Mouse (Mus musculus) heart, embryonic 14.5 days (tissue): ENCODE data around the gene Slf2. TPM values are rescaled to one million over a fixed set of nuclear protein-coding genes. Genes with fewer than 3 reads are reported as not detected.

ENCODE experiments used
- ATAC-seq: fragments of 200-750 bp; cut with Nextera tagmentation; 2 replicates; pipeline ENCODE4 v1.8.0; 2017; ENCODE audit warnings: low read depth, moderate TSS enrichment; ENCODE audit not compliant: insufficient number of reproducible peaks, insufficient read depth, low FRiP score
- H3K27ac ChIP-seq, 2 experiments: fragments of 200-500 bp in 1 of 2; fragments of 300-500 bp in 1 of 2; sonication (generic) in 1 of 2; replicated peaks in 1 of 2; 2 replicates each; pipeline ENCODE4 v1.5.1; 2012 to 2014; ENCODE audit warnings: low read depth in 2 of 2, low read length in 2 of 2, control low read depth in 1 of 2, mild to moderate bottlenecking in 1 of 2, mixed read lengths in 1 of 2; ENCODE audit not compliant: control insufficient read depth in 1 of 2, insufficient read depth in 1 of 2
- H3K27me3 ChIP-seq: fragments of 300-500 bp; sonication (generic); 2 replicates; pipeline ENCODE4 v1.6.1; 2014; ENCODE audit warnings: mild to moderate bottlenecking, low read length, control low read depth; ENCODE audit not compliant: control insufficient read depth, insufficient read depth
- H3K36me3 ChIP-seq: fragments of 300-500 bp; sonication (generic); 2 replicates; pipeline ENCODE4 v1.6.1; 2014; ENCODE audit warnings: mild to moderate bottlenecking, control low read depth, low read length, mixed read lengths; ENCODE audit not compliant: control insufficient read depth, insufficient read depth
- H3K4me1 ChIP-seq, 2 experiments: fragments of 200-500 bp in 1 of 2; fragments of 300-500 bp in 1 of 2; sonication (generic) in 1 of 2; 2 replicates each; pipeline ENCODE4 v1.6.1; 2012 to 2014; ENCODE audit warnings: low read length in 2 of 2, control low read depth in 1 of 2, mixed read lengths in 1 of 2; ENCODE audit not compliant: control insufficient read depth in 2 of 2, insufficient read depth in 2 of 2
- H3K4me2 ChIP-seq: fragments of 300-500 bp; sonication (generic); 2 replicates; pipeline ENCODE4 v1.6.1; 2014; ENCODE audit warnings: mild to moderate bottlenecking, low read length
- H3K4me3 ChIP-seq, 2 experiments: fragments of 200-500 bp in 1 of 2; fragments of 300-500 bp in 1 of 2; sonication (generic) in 1 of 2; 2 replicates each; pipeline ENCODE4 v1.5.1; 2012 to 2014; ENCODE audit warnings: low read length in 2 of 2, mild to moderate bottlenecking in 2 of 2, control low read depth in 1 of 2, low read depth in 1 of 2, moderate library complexity in 1 of 2; ENCODE audit not compliant: control insufficient read depth in 1 of 2, insufficient read depth in 1 of 2
- H3K9ac ChIP-seq: fragments of 300-500 bp; sonication (generic); 2 replicates; pipeline ENCODE4 v1.6.1; 2014; ENCODE audit warnings: mild to moderate bottlenecking, low read length
- H3K9me3 ChIP-seq: fragments of 300-500 bp; sonication (generic); 2 replicates; pipeline ENCODE4 v1.6.1; 2016; ENCODE audit warnings: low read length, control low read depth; ENCODE audit not compliant: control insufficient read depth
- WGBS: fragments of 180-500 bp; shearing (Covaris S2); extraction: QIAGEN DNeasy Blood & Tissue Kit; methylation state at CpG from one replicate; pipeline ENCODE4 v1.1.7; 2014; 5-methylcytosine and 5-hydroxymethylcytosine counted together
- polyA plus RNA-seq: library from polyadenylated mRNA; unstranded; fragments of >200 nt; fragmentation: Nextera tagmentation; extraction: Ambion mirVana; gene quantifications from 2 replicates; pipeline ENCODE4 v1.2.1, GENCODE M21; 2014

Gene Slf2
- polyA plus RNA-seq, 1 experiment from 2014 or later: 47.0 TPM

DNA sequence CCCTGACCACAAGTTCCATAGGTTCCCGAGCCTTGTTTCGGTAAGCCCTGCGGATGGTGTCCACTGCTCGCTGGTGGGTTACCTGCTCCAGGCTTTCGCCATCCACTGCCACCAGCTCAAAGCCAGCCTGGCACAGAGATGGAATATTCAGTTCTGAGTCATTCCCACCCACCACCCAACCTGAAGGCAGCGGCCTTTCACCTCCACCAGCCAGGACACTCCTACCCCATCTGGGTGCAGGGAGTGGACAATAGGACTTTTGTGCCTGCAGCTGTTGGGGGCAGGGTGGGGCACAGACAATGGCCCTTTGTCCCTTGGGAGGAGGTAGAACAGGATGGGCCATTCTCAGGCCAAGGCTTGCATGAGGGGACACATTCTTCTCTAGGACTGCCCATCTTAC is 96.9 kb downstream of the Slf2 start:
- Histone ChIP-seq H3K9me3 (no peaks in the 10 kb centered on the region), H3K4me1 (peaks cover 11 to 25% of the 10 kb centered on the region in 2 experiments), H3K27ac (no peak overlapping the region), H3K4me3 (no peak overlapping the region), H3K36me3 (peaks cover 58% of the 10 kb centered on the region), H3K4me2 (no peak overlapping the region), H3K9ac (no peak overlapping the region), H3K27me3 (no peaks in the 10 kb centered on the region)
- WGBS: 83% methylated on average over 6 of the region's 6 CpGs
- ATAC-seq: no peak

DNA sequence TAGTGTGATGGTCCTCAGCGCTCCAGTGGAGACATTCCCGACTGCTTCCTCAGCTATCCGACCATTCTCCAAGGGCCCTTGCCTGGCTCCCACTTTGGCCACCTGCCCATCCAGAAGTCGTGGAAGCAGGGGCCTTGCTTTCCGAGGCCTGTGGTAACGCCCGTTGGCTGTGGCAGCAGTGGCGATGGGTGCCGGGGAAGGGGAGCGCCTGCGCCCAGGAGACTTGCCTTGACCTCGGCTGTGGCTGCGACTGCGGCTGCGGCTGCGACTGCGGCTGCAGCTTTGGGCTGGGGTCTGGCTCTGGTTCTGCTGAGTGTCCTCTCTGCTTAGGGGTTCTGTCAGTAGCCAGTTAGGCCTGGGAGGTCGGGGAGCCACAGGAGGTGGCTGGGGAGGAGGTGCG is 97.8 kb downstream of the Slf2 start:
- H3K9me3 ChIP-seq: no peaks in the 10 kb centered on the region
- H3K4me1 ChIP-seq: peaks cover 13 to 31% of the 10 kb centered on the region in 2 experiments
- 57% methylated on average over 19 of the region's 19 CpGs for WGBS
- no peak overlapping the region for H3K27ac ChIP-seq
- H3K4me2 ChIP-seq: no peak overlapping the region
- H3K9ac ChIP-seq: no peak overlapping the region
- H3K4me3 ChIP-seq: no peak overlapping the region
- ATAC-seq: no peak
- no peaks in the 10 kb centered on the region for H3K27me3 ChIP-seq
- H3K36me3 ChIP-seq: peaks cover 52% of the 10 kb centered on the region

DNA sequence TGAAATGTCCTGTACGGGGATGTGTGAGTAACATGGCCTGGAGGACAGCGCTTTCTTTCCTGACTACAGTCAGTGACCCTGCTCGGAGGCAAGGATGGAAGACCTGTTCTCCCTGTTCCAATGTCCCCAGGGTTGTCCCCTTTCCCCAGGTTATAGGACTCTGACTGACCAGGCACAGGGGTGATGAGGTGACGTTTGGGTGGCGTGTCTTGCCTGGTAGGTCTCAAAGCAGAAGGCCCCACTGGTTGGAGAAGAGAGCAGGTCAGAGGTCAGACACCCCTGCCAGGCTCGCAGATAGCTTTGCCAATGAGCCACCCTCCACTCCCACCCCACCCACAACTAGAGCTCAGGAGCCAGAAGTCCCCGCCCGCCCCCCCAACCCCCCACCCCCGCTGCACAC is 98.6 kb downstream of the Slf2 start:
- peaks cover 13 to 31% of the 10 kb centered on the region in 2 experiments for H3K4me1 ChIP-seq
- no peak for ATAC-seq
- H3K36me3 ChIP-seq: peaks cover 45% of the 10 kb centered on the region
- no peaks in the 10 kb centered on the region for H3K27me3 ChIP-seq
- H3K4me3 ChIP-seq: no peak overlapping the region
- H3K4me2 ChIP-seq: no peak overlapping the region
- H3K27ac ChIP-seq: no peak overlapping the region
- H3K9me3 ChIP-seq: no peaks in the 10 kb centered on the region
- H3K9ac ChIP-seq: no peak overlapping the region
- 53% methylated on average over 9 of the region's 9 CpGs for WGBS

DNA sequence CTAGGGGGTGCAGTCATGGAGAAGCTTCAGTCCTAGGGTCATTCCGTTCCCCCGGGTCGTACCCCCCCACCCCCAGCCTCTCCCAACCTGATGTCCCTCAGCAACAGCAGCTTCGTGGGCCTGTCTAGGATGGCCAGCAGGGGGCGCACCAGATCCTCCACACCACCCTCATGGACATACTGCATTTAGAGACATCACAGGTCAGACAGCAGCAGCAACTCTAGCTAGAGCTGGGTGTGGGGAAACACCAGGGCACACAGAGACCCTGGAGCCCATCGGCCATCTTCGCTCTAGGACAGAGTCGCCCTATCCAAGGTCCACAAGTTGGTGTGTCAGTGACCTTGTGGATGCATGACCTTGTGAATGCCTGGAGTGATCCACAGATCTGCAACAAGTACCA is 99.2 kb downstream of the Slf2 start:
- H3K27ac ChIP-seq: peak overlapping the region in 1 of 2 experiments; percentile 35; a peak in 1 of 4 replicates
- 0 out of 2 replicates have a peak, but pooled peaks have one; percentile 14 for ATAC-seq
- no peak overlapping the region for H3K4me3 ChIP-seq
- peaks cover 39% of the 10 kb centered on the region for H3K36me3 ChIP-seq
- no peak overlapping the region for H3K9ac ChIP-seq
- no peaks in the 10 kb centered on the region for H3K9me3 ChIP-seq
- H3K4me1 ChIP-seq: peaks cover 13 to 31% of the 10 kb centered on the region in 2 experiments
- peak overlapping the region; percentile 63 for H3K4me2 ChIP-seq
- WGBS: 31% methylated on average over 8 of the region's 8 CpGs
- no peaks in the 10 kb centered on the region for H3K27me3 ChIP-seq

DNA sequence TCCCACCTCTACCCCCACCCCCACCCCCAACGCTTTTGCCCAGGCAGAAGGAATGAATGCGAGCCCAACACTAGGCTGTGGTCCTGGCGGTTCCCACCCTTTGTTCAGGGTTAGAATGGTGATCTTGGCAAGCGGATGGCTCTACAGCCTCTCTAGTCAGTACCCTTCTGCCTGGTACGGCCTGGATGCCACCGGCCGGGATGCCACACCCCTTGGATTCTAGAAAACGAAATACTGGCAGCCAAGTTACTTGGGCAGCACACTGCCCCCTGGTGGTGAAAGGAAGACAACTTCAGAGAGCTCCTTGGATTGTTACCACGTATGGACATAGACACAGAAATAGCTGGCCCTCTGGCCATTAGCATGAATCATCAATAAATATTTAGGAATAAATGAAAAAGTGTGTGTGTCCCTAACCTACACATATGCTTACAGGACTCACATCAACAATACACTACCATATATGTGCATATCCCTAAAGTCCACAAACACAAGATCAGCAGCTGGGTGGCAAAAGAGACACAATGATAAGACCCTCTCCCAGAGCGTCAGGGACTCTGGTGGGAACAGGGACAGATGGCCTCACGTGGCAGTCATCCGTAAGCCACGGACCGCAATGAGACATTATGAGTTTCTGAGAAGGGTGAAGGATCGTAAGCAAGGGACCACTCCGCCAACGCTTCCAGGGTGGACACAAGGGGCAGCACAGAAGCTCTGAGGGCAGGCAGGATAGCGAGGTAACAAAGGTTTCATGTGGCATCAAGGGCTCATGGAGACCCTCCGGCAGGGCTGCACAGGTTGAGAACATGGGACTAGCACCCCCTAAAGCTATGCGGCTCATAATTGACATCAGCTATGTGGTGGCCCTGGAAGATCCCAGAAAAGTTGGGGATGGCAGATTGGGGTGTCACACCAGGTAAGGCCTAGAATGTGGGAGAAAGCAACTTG is 100.1 kb downstream of the Slf2 start:
- Histone ChIP-seq H3K27me3 (no peaks in the 10 kb centered on the region), H3K9ac (peak overlapping the region; percentile 8; the same call in 1 of the 2 replicates), H3K4me1 (peaks cover 13 to 31% of the 10 kb centered on the region in 2 experiments), H3K4me3 (peak overlapping the region; percentile 17 to 29; a peak in 3 of 4 replicates), H3K36me3 (peaks cover 30% of the 10 kb centered on the region), H3K27ac (peak overlapping the region in 1 of 2 experiments; percentile 35; a peak in 1 of 4 replicates), H3K4me2 (peak overlapping the region; percentile 63), H3K9me3 (no peaks in the 10 kb centered on the region)
- WGBS: 37% methylated on average over 20 of the region's 20 CpGs
- ATAC-seq: no peak

DNA sequence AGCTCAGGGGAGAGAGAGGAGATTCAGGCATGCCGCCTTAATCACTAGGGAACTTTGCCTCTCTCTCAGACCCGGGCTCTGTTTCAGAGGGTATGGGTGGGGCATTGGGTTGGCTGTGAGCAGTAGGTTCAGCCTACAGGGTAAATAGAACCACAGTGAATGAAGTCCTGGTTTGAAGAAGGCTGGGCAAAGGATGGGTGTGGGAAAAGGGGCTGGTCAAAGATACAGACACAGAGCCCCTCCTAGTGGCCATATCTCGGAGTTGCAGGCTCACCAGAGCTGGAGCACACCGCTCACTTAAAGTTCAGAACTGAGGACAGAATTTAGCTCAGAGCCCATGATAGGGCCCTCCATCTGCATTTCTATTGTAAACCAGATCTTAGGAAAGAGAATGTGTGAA is 100.8 kb downstream of the Slf2 start:
- Histone ChIP-seq H3K4me1 (peaks cover 13 to 31% of the 10 kb centered on the region in 2 experiments), H3K4me3 (no peak overlapping the region), H3K4me2 (no peak overlapping the region), H3K9me3 (no peaks in the 10 kb centered on the region), H3K9ac (no peak overlapping the region), H3K27me3 (no peaks in the 10 kb centered on the region), H3K36me3 (peaks cover 23% of the 10 kb centered on the region), H3K27ac (no peak overlapping the region)
- WGBS: 21% methylated on average over 4 of the region's 4 CpGs
- ATAC-seq: no peak
